Mouse (Mus musculus) large intestine, adult 2 months (tissue): ENCODE measurements around the gene Spryd4. TPM values are rescaled to one million over a fixed set of nuclear protein-coding genes. Genes with fewer than 3 reads are reported as not detected.
"Not testable (repeated sequence)": the region's sequence is repeated elsewhere in the genome, so short reads cannot be mapped to it uniquely, and the experiment has no call there.

Experiments
- DNase-seq: peaks from one replicate; pipeline ENCODE4 v3.0.0-alpha.2; 2012; ENCODE audit warnings: low read depth, low spot score
- WGBS: fragments of 180-500 bp; shearing (Covaris S2); methylation state at CpG from one replicate; pipeline ENCODE4 v1.1.7; 2018; 5-methylcytosine and 5-hydroxymethylcytosine counted together
- polyA plus RNA-seq: library from polyadenylated mRNA; depleted of rRNA; stranded (reverse); fragments of >200 nt; gene quantifications from 2 replicates; pipeline ENCODE4 v1.2.3, GENCODE M21; 2012; rRNA removed

The Spryd4 gene
- polyA plus RNA-seq = 17.7 and 20.9 TPM in 2 replicates

DNA sequence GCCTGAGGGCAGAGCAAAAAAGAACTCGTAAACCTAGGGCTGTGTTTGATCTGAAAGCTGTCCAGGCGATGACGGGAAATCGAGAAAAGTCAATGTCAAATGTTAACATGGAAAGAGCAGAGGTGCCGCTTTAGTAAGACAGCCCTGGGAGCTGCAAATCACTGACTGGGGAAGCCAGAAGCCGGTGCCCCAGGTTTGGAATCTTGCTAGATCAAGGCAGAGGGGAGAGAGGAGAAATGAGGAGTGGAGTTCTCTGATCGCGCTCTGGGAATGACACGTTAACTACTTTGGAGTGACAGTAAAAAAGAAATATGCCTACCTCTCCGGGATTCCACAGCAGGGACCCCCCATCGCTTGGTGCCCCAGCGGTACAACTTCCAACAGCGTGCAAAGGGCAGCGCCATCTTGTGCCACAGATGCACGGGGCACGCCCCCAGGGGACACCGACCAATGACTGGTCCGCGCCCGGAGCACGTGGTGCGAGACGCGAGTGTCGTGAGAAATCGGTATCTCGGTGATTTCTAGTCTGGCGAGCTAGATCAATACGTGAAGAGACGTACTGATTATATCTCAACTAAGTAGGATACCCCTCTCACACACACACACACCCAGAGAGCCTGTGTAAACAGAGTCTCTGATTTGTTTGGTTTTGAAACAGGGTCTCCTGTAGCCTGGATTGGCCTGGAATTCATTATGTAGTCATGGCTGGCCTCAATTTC is at the start of gene Spryd4:
Spryd4 (minus strand) TSS at position 418 of the 719 bp plus-strand sequence.
- DNase-seq = peak; percentile 74
- WGBS = under 1% methylated on average over 30 of the region's 30 CpGs

DNA sequence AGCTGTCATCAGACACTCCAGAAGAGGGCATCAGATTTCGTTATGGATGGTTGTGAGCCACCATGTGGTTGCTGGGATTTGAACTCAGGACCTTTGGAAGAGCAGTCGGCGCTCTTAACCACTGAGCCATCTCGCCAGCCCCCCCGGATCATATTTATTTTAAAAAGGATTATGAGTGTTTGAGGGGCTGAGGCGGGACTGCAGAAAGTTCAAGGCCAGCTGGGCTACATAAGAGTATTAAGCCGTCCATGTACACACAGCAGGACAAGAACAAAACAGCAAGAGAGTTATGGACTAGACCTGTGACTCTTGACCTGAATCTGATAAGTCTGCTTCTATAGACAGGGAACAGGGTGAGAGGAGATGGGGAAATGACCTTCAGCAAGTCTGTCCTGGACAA is 48.8 kb upstream of the Spryd4 start:
- 72% methylated on average over 7 of the region's 7 CpGs for WGBS
- DNase-seq = not testable (repeated sequence)

DNA sequence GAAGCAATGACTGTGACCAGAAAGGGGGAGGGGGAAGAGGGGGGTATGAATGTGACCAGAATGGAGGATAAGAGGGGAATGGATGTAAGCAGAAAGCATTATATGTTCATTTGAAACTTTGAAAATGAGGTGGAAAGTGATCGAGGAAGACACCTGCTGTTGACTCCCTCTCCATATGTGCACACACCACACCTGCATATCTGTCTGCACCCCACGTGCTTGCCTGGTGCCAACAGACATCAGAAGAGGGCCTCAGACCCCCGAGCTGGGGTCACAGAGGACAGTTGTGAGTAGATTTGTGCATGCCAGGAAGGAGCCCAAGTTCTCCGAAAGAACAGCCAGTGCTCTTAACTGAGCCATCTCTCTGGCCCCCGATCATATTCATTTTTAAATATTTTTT is 48.3 kb upstream of the Spryd4 start:
- no peak for DNase-seq
- WGBS = 82% methylated on average over 5 of the region's 5 CpGs

DNA sequence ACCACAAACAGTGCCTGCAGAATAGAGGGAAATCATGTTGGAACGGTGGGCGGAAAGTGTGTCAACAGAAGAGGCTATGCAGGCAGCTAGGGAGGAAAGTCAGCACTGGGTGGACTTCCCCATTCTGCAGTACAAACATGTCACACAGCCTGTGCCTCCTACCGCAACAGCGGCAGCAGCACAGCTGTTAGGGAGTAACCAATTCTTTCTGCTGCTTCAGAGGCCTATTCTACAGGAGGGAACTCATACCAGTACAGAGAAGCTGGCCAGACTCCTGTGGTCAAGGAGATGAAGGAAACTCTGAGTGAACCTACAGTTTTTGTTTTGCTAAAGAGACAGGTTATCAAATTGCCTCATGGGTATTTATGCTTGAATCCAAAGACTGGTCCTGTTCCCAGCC is 47.3 kb upstream of the Spryd4 start:
- 55% methylated on average over 4 of the region's 4 CpGs for WGBS
- no peak for DNase-seq

DNA sequence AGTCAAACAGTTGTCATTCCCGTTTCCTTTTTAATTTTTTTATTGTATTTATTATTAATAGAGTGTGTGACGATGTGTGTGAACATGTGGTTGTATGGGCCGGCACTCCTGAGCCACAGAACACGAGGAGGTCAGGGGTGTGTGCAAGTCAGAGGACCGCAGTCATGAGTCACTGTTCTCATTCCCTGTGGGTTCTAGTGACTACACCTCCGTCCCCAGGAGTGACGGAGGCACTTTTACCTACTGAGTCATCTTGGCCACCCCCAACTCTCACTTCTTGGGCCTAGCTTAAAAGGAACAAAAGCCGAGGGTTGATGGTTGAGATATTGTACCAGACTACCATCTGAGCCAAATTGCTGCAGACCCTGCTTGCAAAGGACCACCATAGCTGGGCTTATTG is 44.7 kb upstream of the Spryd4 start:
- DNase-seq = no peak
- WGBS = 85% methylated on average over 8 of the region's 8 CpGs

DNA sequence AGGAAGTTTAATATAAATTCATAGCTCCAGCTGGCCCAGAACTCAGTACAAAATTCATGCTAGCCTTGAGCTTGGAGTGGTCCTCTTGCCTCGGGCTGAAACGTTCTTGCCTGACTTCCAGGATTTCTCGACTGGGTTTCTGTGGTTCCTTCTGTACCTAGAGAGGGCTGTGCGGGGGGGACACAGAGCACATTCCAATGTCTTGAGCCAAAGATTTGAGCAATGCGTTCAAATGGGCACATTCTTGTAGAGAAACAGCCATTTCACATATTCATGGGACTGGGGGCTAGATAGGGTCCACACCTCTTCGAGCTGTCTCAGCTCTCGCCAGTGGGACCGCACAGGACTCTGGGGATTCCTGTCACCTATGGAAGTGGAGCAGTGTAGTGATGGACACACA is 44.3 kb upstream of the Spryd4 start:
- no peak for DNase-seq
- 81% methylated on average over 8 of the region's 8 CpGs for whole genome bisulfite sequencing

DNA sequence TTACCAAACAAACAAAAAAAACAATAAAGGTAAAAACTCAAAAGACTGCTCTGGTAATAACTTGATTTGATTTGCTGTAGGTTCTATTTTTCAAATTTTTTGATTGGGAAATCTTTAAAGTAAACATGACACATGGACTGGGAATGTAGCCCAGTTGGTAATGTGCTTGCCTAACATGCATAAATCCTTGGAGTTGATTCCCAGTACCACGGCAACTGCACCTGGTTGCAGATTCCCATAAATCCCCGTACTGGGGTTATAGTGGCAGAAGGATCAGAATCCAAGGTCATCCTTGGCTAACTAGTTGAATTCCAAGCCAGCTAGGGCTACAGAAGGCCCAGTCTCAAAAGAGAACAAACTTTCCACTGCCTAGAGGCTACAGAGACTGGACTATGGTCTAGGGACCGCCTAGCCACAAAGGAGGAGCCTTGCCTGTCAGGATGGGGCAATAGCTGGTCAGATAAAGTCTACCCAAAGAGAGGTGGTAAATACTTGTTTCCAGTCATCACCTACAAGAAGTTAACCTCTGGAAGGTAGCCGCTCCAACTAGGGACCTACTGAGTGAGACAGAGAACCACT is 42.2 kb upstream of the Spryd4 start, which contains the start of gene Apon:
Apon (plus strand) TSS at position 420 of the 579 bp plus-strand sequence.
- 39% methylated on average over 4 of the region's 4 CpGs for WGBS
- no peak for DNase-seq

DNA sequence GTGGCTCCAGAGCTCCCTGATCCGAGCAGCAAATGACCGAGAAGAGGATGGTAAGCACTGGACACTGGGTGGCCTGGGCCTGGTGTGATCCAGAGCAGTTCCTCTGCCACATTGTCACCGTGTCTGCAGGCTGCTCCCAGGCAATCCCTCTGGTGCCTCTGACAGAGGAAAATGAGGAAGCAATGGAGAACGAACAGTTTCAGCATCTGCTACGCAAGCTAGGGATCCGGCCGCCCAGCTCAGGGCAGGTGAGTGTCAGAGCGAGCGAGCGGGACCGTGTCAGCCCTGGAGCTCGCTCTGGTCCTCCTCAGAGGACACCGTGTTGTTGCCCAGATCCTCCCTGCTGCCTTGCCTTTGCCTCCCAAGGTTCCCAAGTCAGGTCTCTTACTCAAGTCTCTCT is 39.0 kb upstream of the Spryd4 start:
- WGBS = 92% methylated on average over 13 of the region's 13 CpGs
- no peak for DNase-seq

DNA sequence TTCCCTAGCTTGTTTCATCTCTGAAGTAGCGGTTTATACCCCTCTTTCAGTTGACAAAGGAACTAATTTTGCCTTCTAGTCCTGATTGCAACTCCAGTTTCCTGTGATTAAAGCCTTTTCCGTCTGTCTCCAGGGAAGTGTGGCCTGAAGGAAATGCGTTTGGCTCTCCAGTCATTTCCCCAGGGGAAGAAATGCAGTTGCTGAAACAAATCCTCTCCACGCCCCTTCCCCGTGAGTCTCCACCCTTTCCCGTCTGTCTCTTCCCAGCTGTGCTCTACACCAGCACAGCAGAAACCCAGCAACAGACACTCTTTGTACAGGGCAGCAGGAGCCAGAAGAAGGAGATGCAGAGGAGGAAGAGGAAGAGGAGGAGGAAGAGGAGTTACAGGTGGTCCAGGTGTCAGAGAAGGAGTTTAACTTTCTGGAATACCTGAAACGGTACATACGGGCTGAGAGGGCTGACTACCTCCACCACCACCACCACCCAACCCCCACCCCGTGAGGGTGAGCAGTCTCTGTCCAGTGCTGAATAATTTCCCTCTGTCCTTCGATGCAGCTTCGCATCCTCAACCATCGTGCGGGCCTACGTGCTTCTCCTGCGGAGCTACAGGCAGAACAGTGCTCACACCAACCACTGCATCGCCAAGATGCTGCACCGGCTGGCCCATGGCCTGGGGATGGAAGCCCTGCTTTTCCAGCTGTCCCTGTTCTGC is 35.6 kb upstream of the Spryd4 start:
- no peak for DNase-seq
- WGBS = 79% methylated on average over 17 of the region's 17 CpGs

DNA sequence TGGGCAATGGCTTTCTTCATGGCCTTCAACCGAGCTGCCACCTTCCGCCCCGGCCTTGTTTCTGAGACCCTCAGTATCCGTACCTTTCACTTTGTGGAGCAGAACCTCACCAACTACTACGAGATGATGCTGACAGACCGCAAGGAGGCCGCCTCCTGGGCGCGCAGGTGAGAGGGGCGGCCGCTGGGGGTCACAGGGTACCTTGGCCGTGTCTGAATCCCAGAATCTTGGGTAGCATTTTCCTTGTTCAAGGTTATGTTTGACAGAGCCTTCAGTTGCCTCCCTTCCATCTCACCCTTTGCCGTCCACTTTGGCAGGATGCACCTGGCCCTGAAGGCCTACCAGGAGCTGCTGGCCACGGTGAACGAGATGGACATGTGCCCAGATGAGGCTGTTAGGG is 32.5 kb upstream of the Spryd4 start:
- DNase-seq = no peak
- 92% methylated on average over 15 of the region's 15 CpGs for WGBS

DNA sequence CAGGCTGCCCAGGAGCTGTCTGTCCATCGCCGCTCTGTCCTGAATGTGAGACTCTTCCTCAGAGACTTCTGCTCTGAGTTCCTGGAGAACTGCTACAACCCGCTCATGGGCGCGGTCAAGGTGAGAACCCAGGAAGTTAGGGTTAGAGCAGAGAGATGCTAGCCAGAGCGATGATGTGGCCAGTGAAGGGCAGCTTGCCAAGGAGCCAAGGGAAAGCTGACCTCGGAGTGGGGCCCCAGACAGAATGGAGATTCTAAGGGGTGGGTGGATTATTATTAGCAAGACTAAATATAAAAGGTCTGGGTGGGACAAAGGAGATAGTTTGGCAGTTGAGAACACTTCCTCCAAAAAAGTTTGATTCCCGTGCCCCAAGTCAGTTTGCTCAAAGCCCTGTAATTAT is 31.6 kb upstream of the Spryd4 start:
- 76% methylated on average over 8 of the region's 8 CpGs for WGBS
- no peak for DNase-seq

DNA sequence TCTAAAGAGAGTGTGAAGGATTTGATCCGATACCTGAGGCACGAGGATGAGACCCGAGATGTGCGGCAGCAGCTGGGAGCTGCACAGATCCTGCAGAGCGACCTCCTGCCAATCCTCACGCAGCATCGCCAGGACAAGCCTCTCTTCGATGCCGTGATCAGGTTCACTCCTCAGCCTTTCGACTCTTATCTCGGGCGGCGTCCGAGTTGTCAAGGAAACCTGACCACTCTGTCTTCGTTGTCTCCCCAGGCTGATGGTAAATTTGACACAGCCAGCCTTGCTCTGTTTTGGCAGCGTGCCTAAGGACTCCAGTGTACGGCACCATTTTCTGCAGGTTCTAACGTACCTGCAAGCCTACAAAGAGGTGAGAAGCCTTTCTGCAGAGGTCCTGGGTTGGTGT is 28.5 kb upstream of the Spryd4 start:
- no peak for DNase-seq
- 90% methylated on average over 18 of the region's 18 CpGs for WGBS

DNA sequence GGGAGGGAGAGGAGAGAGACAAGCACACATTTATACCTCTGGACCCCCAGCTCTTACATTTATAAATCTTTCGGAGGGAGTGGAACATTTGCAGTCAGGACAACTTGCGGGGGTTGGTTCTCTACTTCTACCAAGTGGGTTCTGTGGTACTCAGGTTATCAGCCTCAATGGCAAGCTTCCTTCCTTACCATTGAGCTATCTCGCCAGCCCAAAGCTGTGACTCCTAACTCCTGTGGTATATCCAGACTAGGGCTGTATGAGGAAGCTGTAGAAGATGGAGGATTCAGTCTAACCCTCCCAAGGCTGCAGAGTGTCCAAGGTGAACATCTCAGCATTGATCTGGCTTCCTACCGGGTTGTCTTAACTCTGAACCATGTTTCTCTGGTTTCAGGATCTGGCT is 27.5 kb upstream of the Spryd4 start:
- DNase-seq = no peak
- WGBS = 95% methylated on average over 4 of the region's 4 CpGs

DNA sequence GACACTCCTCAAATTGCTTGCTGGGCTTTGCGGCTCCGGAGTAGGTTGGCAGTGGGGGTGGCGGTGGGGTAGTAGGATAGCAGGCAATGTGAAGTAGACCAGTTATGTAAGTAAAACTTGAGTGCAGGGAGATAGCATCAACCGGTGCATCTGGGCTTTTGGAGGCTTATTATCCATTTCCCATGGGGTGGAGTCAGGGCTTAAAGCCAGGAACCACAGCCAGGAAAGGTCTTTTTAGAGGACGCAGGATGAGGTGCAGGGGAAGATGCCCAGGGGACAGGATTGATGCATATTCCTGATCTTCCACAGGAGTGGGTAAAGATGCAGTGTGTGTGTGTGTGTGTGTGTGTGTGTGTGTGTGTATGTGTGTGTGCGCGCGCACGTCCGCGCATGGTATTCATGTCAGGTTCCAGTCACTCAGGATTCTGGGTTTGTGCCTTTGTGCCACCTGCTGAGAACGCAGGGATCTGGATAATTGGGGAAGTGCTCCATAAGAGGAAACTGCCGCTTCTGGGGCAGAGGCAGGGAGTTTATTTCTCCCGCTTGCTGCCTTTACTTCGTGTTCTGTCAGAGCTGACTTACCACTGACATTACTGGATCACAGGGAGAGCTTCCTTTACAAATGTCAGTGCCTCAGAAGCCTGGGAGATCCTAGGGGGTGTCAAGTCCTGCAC is 26.3 kb upstream of the Spryd4 start:
- WGBS = 76% methylated on average over 15 of the region's 15 CpGs

DNA sequence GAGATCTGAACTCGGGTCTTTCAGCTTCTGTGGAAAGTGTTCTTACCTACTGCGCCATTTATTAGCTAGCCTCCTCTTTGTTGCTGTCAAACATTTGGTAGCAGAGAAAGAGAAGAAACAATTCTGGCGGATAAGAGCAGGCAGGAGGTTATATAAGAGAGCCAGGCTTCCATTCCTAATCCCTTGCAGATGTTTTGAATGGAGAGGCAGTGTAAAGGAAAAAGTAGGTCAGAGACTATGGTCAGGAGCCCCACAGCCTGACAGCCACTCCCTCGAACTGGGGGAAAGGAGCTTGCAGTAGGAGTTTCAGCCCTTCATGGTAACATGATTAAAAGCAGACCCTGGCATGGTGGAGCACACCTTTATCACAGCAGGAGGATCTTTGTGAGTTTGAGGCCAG is 24.7 kb upstream of the Spryd4 start:
- WGBS = 68% methylated on average over 4 of the region's 4 CpGs
- DNase-seq = no peak

More for the DNA sequence above, 26.3 kb upstream of the Spryd4 start:
- DNase-seq = no peak

DNA sequence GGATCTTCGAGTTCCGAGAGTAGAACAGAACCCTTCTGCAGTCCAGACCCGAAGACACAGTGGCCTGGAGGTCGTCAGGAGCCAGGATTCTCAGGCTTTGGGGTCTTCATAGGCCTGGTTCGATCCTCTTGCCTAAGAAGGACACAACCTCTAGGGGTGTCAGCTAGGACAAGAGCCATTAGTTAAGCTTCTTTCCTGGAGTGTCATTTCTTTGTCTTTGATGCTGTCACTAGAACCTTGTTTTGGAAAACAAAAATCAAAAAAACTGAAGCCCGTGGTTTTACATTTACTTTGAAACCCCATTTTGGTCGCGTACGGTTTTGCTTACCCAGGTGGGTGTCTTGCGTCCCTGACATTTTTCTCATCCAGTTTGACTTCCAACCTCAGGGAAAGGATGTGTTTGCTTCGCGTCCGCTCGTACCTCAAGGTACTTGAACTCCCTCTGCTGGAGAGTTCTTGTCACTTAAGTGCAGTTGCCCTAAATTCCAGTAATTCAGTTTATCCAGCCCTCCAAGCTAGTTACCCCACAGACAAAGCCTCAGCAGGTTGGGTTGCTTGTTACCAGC is 20.9 kb upstream of the Spryd4 start:
- WGBS = 1% methylated on average over 14 of the region's 14 CpGs
- peak; percentile 46 for DNase-seq

DNA sequence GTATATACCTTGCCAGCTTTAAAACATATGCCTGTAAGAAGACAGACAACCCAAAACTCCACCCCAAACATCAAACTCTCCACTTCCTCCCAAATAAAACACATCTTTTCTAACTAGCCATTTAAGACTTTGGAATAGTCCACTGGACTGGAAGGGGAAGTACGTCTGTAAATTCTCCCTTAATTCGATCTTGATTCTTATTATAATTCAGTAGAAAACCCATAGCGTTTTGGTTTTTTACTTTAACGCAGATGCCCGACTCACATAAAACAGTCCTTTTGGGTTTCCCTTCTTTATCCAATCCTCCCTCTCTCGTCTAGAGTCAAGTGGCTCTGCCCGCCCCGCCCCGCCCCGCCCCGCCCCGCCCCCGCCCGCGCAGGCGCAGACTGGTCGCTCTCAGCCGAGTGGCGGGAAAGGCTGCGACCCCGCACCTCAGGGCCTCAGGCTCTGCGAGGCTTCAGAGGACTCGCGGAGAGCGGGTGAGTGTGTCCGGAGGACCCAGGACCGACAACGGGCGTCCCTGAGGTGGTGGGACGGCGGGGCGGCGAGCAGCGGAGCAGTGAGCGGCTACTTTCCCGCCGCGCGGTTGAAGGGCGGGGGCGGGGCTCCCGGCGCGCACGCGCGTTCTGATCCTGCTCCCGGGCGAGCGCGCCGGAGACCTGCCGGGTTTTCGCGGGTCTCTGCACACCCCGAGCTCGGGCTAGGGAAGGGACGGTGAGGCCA is 20.3 kb upstream of the Spryd4 start, which contains the start of gene Timeless:
Timeless (plus strand) TSS at position 369 of the 723 bp plus-strand sequence.
- DNase-seq = peak; percentile 59
- under 1% methylated on average over 57 of the region's 58 CpGs for WGBS

DNA sequence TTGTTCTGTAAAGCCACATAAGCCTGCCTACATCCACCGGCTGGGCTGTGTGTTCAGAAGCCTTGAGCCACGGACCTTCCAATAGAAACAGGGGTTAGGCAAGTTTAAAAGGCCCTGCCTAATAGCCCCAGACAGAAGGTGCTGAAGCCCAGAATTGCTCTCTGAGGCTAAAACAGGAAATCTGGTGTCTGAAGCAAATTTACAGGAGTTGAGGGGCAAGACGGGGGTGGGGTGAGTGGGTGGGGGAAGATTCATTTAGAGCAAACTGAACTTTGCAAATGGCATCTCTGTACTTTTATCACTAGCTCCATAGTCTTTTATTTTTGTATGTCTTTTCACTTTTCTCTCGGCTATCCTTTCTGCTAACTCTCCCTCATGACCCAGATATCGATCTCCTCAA is 19.5 kb upstream of the Spryd4 start:
- WGBS = 6% methylated on average over 5 of the region's 5 CpGs
- no peak for DNase-seq

DNA sequence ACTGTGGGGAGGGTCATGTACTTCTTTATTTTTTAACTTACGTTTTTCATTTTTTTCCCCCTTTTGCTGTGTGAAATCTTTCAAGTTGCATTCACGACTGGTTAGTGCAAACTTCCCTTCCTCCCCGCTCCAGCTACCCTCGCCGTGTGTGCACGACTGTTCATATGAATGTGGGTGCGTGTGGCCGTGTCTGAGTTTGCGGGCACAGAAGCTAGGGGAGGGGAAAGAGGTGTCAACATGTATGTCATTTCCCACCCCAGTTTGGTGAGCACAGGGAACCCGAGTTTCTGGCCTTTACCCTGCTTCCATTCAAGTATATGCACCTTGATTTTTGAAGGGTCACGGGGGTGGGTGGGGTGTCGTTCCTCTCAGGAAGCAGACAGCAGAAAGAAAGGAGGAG is 19.0 kb upstream of the Spryd4 start:
- DNase-seq = no peak
- 77% methylated on average over 12 of the region's 12 CpGs for WGBS
